Mouse (Mus musculus): ENCODE results near the gene Cyth3. TPM values are rescaled to one million over a fixed set of nuclear protein-coding genes. Genes with fewer than 3 reads are reported as not detected.

Gene Cyth3
- polyA plus RNA-seq, 1 experiment from 2014 or later = 24.0 TPM

DNA sequence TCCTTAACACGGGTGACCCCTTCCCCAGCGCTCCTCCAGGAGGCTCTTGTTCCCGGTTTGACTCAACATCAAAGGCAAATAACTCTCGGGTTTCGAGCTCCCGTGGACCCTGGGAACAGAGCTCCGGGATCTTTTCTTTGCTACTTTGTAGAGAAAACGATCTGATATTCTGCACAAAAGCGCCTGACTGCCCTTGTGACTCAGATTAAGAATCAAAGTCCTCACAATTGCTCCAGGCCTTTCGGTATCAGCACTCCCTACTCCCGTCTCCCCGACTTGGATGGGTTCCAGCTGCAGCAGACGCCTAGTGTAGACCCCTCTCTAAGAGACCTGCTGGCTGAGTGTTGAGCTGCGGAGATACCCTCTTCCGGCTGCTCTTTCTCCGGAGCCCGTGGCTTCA, 33.1 kb upstream of the Cyth3 start:
- no peak for TF ChIP-seq CTCF (IDR thresholded peaks at IDR 0.05)
- in situ Hi-C loops (cut with MboI; ENCODE audit: low pct_unique_long_range_greater_than_20kb) = no loop called here
- CTCF ChIA-PET = interaction anchor here (1.7 kb wide), 1 partner anchor 9 kb away, joined by 4 read pairs; no protein-coding TSS in a partner anchor
- POLR2A ChIA-PET = no interaction called here
- H3K27me3 ChIP-seq = no peaks in the 10 kb centered on the region
- DNase-seq (ENCODE audit: low read depth, low spot score) (no peak), ATAC-seq (no peak)

DNA sequence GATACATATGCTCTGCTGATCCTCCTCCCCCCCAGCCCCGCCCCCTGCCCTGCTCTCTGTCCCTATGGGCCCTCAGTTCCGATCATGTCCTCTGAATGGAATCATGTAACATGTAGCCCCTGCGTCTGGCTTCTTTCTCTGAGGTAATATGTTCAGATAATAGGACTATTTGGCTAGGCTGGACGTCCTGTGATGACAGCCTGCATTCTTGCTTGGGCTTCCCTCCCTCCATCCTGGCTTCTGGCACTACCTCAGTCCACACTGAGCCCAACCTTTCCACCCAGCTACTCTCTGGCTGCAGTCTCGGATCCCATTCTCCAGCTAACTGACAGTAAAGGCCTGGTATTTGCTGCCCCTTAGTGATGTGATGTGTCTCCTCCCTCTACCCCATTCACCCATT, 29.3 kb upstream of the Cyth3 start:
- H3K27me3 ChIP-seq = no peaks in the 10 kb centered on the region
- ATAC-seq (no peak), DNase-seq (ENCODE audit: low read depth, low spot score) (no peak)
- in situ Hi-C loops (cut with MboI; ENCODE audit: low pct_unique_long_range_greater_than_20kb) = no loop called here
- ChIA-PET POLR2A (no interaction called here), CTCF (no interaction called here)
- no peak for TF ChIP-seq CTCF (IDR thresholded peaks at IDR 0.05)

DNA sequence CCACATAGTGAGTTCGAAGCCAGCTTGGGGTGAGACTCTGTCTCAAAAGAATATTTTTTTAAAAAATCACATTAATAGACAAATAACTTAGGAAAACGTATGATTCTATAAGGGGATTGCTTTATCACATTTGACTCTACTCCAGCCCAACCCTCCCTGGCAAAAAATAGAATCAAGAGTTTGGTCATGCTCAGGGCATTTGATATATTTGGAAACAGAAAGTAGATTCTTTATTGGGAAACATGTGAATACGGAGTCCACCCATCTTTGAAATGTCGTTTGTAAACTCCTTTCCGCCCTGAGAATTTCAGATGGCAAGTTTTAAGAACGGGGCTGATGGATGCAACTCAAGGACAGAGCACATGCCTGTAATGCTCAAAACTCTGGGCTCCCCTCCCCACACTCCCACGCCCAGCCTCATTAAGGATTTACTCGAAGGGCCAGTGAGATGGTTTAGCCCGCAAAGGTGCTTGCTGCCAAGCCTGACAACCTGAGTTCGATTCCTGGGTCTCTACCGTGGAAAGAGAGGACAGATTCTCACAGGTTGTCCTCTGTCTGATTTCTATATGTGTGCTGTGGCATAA, 28.6 kb upstream of the Cyth3 start:
- ATAC-seq (no peak), DNase-seq (ENCODE audit: low read depth, low spot score) (no peak)
- CTCF ChIA-PET = no interaction called here

DNA sequence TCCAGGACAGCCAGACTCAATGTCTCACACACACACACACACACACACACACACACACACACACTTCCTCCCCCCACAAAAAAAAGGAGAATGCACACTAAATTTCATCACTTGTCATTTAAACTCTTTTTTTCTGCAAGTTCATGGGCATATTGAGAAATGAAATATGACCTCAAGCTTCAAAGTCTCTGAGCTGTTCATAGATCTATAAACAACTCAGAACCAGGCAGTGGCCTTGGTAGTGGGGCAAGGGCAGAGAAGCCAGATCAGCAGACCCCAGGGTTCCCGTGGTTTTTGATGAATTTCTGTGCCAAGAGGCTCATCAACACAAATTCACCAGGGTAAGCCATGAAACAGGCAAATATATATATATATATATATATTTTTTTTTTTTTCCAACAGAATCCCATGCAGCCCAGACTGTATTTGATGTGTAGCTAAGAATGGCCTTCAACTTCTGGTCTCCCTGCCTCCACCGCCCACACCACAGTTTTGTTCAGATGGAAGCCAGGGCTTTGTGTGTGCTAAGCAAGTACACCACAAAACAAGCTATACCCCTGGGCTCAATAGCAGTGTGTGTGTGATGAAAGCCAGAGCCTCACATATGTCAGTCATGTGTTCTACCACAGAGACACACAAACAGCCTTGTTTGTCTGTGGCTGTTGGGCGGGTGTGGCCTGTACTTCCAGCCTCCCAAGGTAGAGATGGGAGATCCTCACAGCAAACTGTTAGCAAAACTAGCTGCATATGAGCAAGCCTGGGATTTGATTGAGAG, 27.8 kb upstream of the Cyth3 start:
- in situ Hi-C loops (cut with MboI; ENCODE audit: low pct_unique_long_range_greater_than_20kb) = no loop called here
- no peak for DNase-seq (ENCODE audit: low read depth, low spot score)
- ChIA-PET POLR2A (no interaction called here), CTCF (no interaction called here)
- ATAC-seq = no peak
- H3K27me3 ChIP-seq = no peaks in the 10 kb centered on the region
- no peak for TF ChIP-seq CTCF (IDR thresholded peaks at IDR 0.05)

More for the DNA sequence above, 28.6 kb upstream of the Cyth3 start:
- in situ Hi-C loops (cut with MboI; ENCODE audit: low pct_unique_long_range_greater_than_20kb) = no loop called here
- TF ChIP-seq CTCF (IDR thresholded peaks at IDR 0.05) = no peak
- no peaks in the 10 kb centered on the region for H3K27me3 ChIP-seq
- POLR2A ChIA-PET = no interaction called here

DNA sequence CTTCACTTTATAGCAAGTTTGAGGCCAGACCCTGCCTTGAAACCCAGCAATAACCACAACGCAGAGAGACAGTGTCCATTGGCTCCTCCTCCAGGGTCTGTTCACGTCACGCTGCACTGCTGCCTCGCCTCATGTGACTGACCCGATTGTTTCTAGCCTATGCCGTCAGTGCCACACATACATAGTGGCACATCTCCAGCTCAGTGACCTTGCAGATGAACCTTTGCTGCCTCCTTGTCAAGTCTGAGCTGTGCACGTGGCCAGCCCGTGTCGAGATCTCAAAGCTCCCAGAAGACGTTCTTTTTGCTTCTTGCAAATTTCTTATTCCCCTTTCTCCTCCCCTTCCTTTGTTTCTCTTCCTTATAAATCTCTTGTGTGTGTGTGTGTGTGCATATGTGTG, 20.2 kb upstream of the Cyth3 start:
- in situ Hi-C loops (cut with MboI; ENCODE audit: low pct_unique_long_range_greater_than_20kb) = no loop called here

DNA sequence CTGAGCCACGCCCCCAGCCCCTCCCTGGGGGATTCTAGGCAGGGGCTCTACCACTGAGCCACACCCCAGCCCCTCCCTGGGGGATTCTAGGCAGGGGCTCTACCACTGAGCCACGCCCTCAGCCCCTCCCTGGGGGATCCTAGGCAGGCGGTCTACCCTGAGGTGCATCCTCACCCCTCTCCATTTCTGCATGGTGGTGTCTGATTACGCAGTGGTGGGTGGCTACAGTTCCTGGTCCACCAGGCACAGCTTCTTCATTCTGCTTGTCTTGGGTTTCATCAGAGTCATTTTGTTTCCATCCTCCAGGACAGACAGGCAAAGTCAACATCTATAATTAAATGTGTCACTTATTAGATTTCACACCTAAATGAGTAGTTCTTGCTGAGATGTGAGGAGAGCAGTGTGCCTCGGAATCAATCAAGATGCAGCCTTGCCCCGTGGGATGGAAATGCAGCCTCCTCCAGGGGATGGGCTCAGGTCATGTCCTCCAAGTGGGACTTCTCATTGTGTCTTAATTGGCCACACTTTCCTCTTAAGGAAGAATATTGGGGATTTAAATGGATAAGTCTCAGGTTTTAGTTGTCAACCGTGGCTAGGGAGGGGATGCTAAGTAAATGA, 18.0 kb upstream of the Cyth3 start:
- CTCF ChIA-PET = no interaction called here
- H3K27me3 ChIP-seq = no peaks in the 10 kb centered on the region
- POLR2A ChIA-PET = no interaction called here
- no peak for TF ChIP-seq CTCF (IDR thresholded peaks at IDR 0.05)
- ATAC-seq (no peak), DNase-seq (ENCODE audit: low read depth, low spot score) (no peak)
- in situ Hi-C loops (cut with MboI; ENCODE audit: low pct_unique_long_range_greater_than_20kb) = no loop called here

More for the DNA sequence above, 20.2 kb upstream of the Cyth3 start:
- H3K27me3 ChIP-seq = no peaks in the 10 kb centered on the region
- POLR2A ChIA-PET = no interaction called here
- ATAC-seq (no peak), DNase-seq (ENCODE audit: low read depth, low spot score) (no peak)
- TF ChIP-seq CTCF (IDR thresholded peaks at IDR 0.05) = no peak
- CTCF ChIA-PET = interaction anchor here (1.3 kb wide), 1 partner anchor 26 kb away, joined by 3 read pairs; no protein-coding TSS in a partner anchor

DNA sequence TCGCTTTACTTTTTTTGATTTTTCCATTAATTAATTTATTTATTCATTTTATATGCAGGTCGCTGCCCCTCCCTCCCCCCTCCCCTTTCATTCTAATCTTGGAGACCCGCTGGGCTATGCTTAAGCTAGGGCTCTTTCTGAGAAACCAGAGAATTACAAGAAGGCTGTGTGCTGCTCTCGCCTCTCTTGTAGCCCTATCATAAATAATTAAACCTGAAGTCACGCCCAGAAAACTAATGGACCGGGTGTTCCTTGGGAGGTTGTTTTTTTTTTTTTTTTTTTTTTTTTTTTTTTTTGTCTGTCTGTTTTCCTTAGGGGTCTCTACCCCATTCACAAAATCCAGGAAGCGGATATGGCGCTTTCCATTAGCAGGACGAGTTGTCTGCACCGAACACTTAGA, 15.5 kb upstream of the Cyth3 start:
- in situ Hi-C loops (cut with MboI; ENCODE audit: low pct_unique_long_range_greater_than_20kb) = no loop called here
- no peaks in the 10 kb centered on the region for H3K27me3 ChIP-seq
- CTCF ChIA-PET = no interaction called here
- POLR2A ChIA-PET = no interaction called here
- TF ChIP-seq CTCF (IDR thresholded peaks at IDR 0.05) = no peak
- DNase-seq (ENCODE audit: low read depth, low spot score) (no peak), ATAC-seq (no peak)

DNA sequence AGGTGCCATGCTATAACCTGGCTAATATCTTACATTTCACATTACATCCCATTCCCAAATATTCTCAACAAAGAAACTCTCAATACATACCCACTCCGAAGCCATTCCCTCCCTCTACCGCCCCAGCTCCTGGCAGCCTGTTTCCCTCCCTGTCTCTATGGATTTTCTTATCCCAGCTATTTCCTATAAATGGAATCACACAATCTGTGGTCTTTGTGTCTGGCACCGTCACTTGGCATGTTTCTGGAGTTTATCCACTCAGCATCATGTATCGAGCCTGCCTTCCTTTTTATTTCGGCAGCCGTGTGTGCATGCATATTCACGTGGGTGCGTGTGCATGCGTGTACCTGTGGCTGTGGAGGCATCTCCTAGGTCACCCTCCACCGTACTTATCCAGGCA, 14.1 kb upstream of the Cyth3 start:
- ATAC-seq = no peak
- DNase-seq (ENCODE audit: low read depth, low spot score) = no peak
- no peaks in the 10 kb centered on the region for H3K27me3 ChIP-seq
- no peak for TF ChIP-seq CTCF (IDR thresholded peaks at IDR 0.05)
- CTCF ChIA-PET = no interaction called here
- POLR2A ChIA-PET = no interaction called here
- in situ Hi-C loops (cut with MboI; ENCODE audit: low pct_unique_long_range_greater_than_20kb) = no loop called here

DNA sequence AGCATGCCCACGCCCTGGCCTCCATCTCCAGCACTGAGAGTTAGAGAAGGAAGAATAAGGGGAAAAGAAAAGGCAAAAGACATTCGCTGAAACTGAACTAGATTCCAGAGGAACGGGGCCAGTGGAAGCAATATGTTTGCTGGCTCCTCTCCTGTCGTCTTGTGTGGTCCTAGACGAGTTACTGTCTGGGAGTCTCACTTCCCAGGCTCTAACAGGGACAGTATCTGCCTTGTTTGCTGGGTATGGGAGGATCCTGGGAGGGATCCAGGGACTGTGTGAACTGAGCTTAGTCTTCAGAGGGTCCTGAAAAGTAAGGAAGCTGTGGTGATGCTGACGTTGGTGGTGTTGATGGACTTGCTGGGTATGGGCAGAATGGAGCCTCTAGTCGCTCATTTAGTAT, 10.3 kb upstream of the Cyth3 start:
- no peak for TF ChIP-seq CTCF (IDR thresholded peaks at IDR 0.05)
- ChIA-PET CTCF (no interaction called here), POLR2A (no interaction called here)
- no peak for ATAC-seq
- in situ Hi-C loops (cut with MboI; ENCODE audit: low pct_unique_long_range_greater_than_20kb) = no loop called here
- no peak for DNase-seq (ENCODE audit: low read depth, low spot score)
- no peaks in the 10 kb centered on the region for H3K27me3 ChIP-seq

DNA sequence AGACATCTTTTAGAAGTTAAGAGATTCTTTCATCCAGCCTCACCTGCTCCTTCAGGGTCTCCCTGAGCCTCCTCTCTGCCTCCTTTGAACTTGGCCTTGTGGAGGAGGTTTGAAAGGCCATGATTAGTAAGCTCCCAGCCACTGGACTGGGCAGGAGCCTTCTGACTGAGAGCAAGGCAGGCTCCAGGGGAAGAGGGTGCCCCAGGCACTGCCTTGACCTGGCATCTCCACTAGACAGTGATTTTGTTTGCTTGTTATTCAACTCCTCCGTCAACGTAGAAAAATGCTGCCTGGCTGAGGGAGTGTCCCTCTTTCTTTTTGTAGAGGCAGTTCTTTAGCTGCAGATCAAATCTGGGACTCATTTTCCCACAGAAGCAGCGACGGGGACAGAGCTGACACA, 9.0 kb upstream of the Cyth3 start:
- no peaks in the 10 kb centered on the region for H3K27me3 ChIP-seq
- ATAC-seq (no peak), DNase-seq (ENCODE audit: low read depth, low spot score) (no peak)
- no peak for TF ChIP-seq CTCF (IDR thresholded peaks at IDR 0.05)
- ChIA-PET POLR2A (no interaction called here), CTCF (interaction anchor here (0.9 kb wide), 1 partner anchor 15 kb away, joined by 3 read pairs; no protein-coding TSS in a partner anchor)
- in situ Hi-C loops (cut with MboI; ENCODE audit: low pct_unique_long_range_greater_than_20kb) = no loop called here

DNA sequence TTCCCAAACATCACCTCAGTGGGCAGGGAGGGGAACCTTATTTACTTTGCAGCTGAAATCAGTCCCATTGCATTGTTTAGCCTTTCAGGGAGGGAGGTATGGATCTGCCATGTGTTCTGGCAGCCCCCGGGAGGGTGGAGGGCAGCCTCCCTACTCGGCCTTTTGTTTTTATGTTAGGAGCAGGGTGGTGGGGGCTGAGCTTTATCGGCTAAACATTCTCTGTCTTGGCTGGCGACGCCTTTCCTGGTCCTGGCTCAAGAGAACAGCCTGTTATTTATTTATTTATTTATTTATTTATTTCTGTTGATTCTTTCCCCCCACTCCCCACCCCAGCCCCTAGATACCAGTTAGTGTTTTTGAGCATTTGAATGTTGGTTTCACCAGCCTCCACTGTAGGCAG, 7.7 kb upstream of the Cyth3 start:
- POLR2A ChIA-PET = no interaction called here

More for the DNA sequence above, 7.7 kb upstream of the Cyth3 start:
- in situ Hi-C loops (cut with MboI; ENCODE audit: low pct_unique_long_range_greater_than_20kb) = no loop called here
- DNase-seq (ENCODE audit: low read depth, low spot score) (no peak), ATAC-seq (no peak)
- no peak for TF ChIP-seq CTCF (IDR thresholded peaks at IDR 0.05)
- H3K27me3 ChIP-seq = no peaks in the 10 kb centered on the region
- CTCF ChIA-PET = no interaction called here

Data from Patski (cell line).